Mouse (Mus musculus): ENCODE results near the gene Hps5. TPM values are rescaled to one million over a fixed set of nuclear protein-coding genes. Genes with fewer than 3 reads are reported as not detected.
"Not testable (repeated sequence)": the region's sequence is repeated elsewhere in the genome, so short reads cannot be mapped to it uniquely, and the experiment has no call there.

The Hps5 gene
- polyA plus RNA-seq, 1 experiment from 2014 or later: 25.7 TPM

- Histone ChIP-seq H3K36me3 (peaks cover 63% of the 10 kb centered on the region), H3K27ac (no peak overlapping the region), H3K4me1 (no peaks in the 10 kb centered on the region), H3K9me3 (no peaks in the 10 kb centered on the region), H3K4me3 (no peak overlapping the region), H3K27me3 (no peaks in the 10 kb centered on the region), H3K9ac (no peak overlapping the region), H3K4me2 (no peak overlapping the region)
- no peak for ATAC-seq (ENCODE audit: insufficient number of reproducible peaks, insufficient read depth, low FRiP score, low TSS enrichment, low read depth)
- 75% methylated on average over 11 of the region's 11 CpGs for WGBS
These were observed 34.6 kb downstream of the Hps5 start for GRCm38 (mm10) chr7:46761049-46761795.

GRCm38 (mm10) chr7:46751490-46751889 is 44.4 kb downstream of the Hps5 start, which contains the start of gene Saa2:
TSS of gene Saa2 (plus strand) at chr7:46751790.
- Histone ChIP-seq H3K9ac (no peak within 1 kb of the TSS), H3K27me3 (no peaks in the 10 kb centered on the region), H3K4me2 (no peak within 1 kb of the TSS), H3K4me3 (no peak within 1 kb of the TSS), H3K9me3 (no peaks in the 10 kb centered on the region), H3K27ac (no peak within 1 kb of the TSS), H3K36me3 (no peaks in the 10 kb centered on the region), H3K4me1 (no peaks in the 10 kb centered on the region; the same call in 1 of the 2 replicates)
- ATAC-seq (ENCODE audit: insufficient number of reproducible peaks, insufficient read depth, low FRiP score, low TSS enrichment, low read depth): no peak
- 59% methylated on average over 3 of the region's 3 CpGs for WGBS

GRCm38 (mm10) chr7:46748459-46748858 is 47.4 kb downstream of the Hps5 start:
- ATAC-seq (ENCODE audit: insufficient number of reproducible peaks, insufficient read depth, low FRiP score, low TSS enrichment, low read depth): no peak
- no peak overlapping the region for H3K4me3 ChIP-seq
- 45% methylated on average over 3 of the region's 3 CpGs for whole genome bisulfite sequencing

GRCm38 (mm10) chr7:46746381-46746780 is 49.5 kb downstream of the Hps5 start:
- Histone ChIP-seq H3K27me3 (no peaks in the 10 kb centered on the region), H3K4me2 (no peak overlapping the region), H3K4me1 (no peaks in the 10 kb centered on the region; the same call in 1 of the 2 replicates), H3K27ac (no peak overlapping the region), H3K9me3 (no peaks in the 10 kb centered on the region), H3K9ac (no peak overlapping the region), H3K4me3 (no peak overlapping the region), H3K36me3 (no peaks in the 10 kb centered on the region)
- ATAC-seq (ENCODE audit: insufficient number of reproducible peaks, insufficient read depth, low FRiP score, low TSS enrichment, low read depth): no peak
- 70% methylated on average over 7 of the region's 7 CpGs for WGBS

More at GRCm38 (mm10) chr7:46748459-46748858, 47.4 kb downstream of the Hps5 start:
- H3K9me3 ChIP-seq: no peaks in the 10 kb centered on the region
- H3K36me3 ChIP-seq: no peaks in the 10 kb centered on the region
- H3K4me2 ChIP-seq: no peak overlapping the region
- no peak overlapping the region for H3K27ac ChIP-seq
- H3K9ac ChIP-seq: no peak overlapping the region
- H3K27me3 ChIP-seq: no peaks in the 10 kb centered on the region
- H3K4me1 ChIP-seq: no peaks in the 10 kb centered on the region; the same call in 1 of the 2 replicates

- Histone ChIP-seq H3K9ac (no peak overlapping the region), H3K4me2 (no peak overlapping the region), H3K4me1 (no peaks in the 10 kb centered on the region; the same call in 1 of the 2 replicates), H3K4me3 (no peak overlapping the region), H3K9me3 (no peaks in the 10 kb centered on the region), H3K27me3 (no peaks in the 10 kb centered on the region), H3K36me3 (no peaks in the 10 kb centered on the region), H3K27ac (no peak overlapping the region)
- ATAC-seq (ENCODE audit: insufficient number of reproducible peaks, insufficient read depth, low FRiP score, low TSS enrichment, low read depth): no peak
- WGBS: 70% methylated on average over 3 of the region's 3 CpGs
These were observed 50.0 kb downstream of the Hps5 start for GRCm38 (mm10) chr7:46745816-46746215.

GRCm38 (mm10) chr7:46742880-46743279 is 53.0 kb downstream of the Hps5 start, which contains the start of gene Saa1:
TSS of gene Saa1 (minus strand) at chr7:46742980.
- not testable (repeated sequence) for H3K4me3 ChIP-seq; H3K4me2 ChIP-seq; H3K9ac ChIP-seq; H3K36me3 ChIP-seq; H3K4me1 ChIP-seq; ATAC-seq (ENCODE audit: insufficient number of reproducible peaks, insufficient read depth, low FRiP score, low TSS enrichment, low read depth); H3K9me3 ChIP-seq; H3K27me3 ChIP-seq; H3K27ac ChIP-seq
- 63% methylated on average over 3 of the region's 3 CpGs for WGBS

- not testable (repeated sequence) for H3K4me1 ChIP-seq; H3K27ac ChIP-seq; H3K4me3 ChIP-seq; H3K9ac ChIP-seq; H3K36me3 ChIP-seq; ATAC-seq (ENCODE audit: insufficient number of reproducible peaks, insufficient read depth, low FRiP score, low TSS enrichment, low read depth); H3K27me3 ChIP-seq; H3K9me3 ChIP-seq; H3K4me2 ChIP-seq
- 83% methylated on average over 5 of the region's 5 CpGs for WGBS
These were observed 55.8 kb downstream of the Hps5 start for GRCm38 (mm10) chr7:46740041-46740440.

- H3K36me3 ChIP-seq: no peaks in the 10 kb centered on the region
- no peak overlapping the region for H3K27ac ChIP-seq
- no peak overlapping the region for H3K4me3 ChIP-seq
- no peaks in the 10 kb centered on the region for H3K4me1 ChIP-seq
- no peaks in the 10 kb centered on the region for H3K27me3 ChIP-seq
- H3K9me3 ChIP-seq: no peaks in the 10 kb centered on the region
- no peak for ATAC-seq (ENCODE audit: insufficient number of reproducible peaks, insufficient read depth, low FRiP score, low TSS enrichment, low read depth)
- WGBS: 81% methylated on average over 12 of the region's 12 CpGs
- H3K9ac ChIP-seq: no peak overlapping the region
- H3K4me2 ChIP-seq: no peak overlapping the region
These were observed 57.1 kb downstream of the Hps5 start for GRCm38 (mm10) chr7:46738561-46739460.

- no peaks in the 10 kb centered on the region for H3K9me3 ChIP-seq
- WGBS: 77% methylated on average over 2 of the region's 2 CpGs
- H3K4me2 ChIP-seq: no peak overlapping the region
- H3K9ac ChIP-seq: no peak overlapping the region
- no peaks in the 10 kb centered on the region for H3K4me1 ChIP-seq
- H3K36me3 ChIP-seq: no peaks in the 10 kb centered on the region
- H3K27me3 ChIP-seq: no peaks in the 10 kb centered on the region
- no peak overlapping the region for H3K27ac ChIP-seq
- no peak overlapping the region for H3K4me3 ChIP-seq
- ATAC-seq (ENCODE audit: insufficient number of reproducible peaks, insufficient read depth, low FRiP score, low TSS enrichment, low read depth): no peak
These were observed 60.9 kb downstream of the Hps5 start for GRCm38 (mm10) chr7:46734983-46735382.

- WGBS: 85% methylated on average over 4 of the region's 4 CpGs
- no peak within 1 kb of the TSS for H3K4me3 ChIP-seq
- no peaks in the 10 kb centered on the region for H3K27me3 ChIP-seq
- no peaks in the 10 kb centered on the region for H3K4me1 ChIP-seq
- no peak within 1 kb of the TSS for H3K4me2 ChIP-seq
- no peaks in the 10 kb centered on the region for H3K9me3 ChIP-seq
- no peak for ATAC-seq (ENCODE audit: insufficient number of reproducible peaks, insufficient read depth, low FRiP score, low TSS enrichment, low read depth)
- no peaks in the 10 kb centered on the region for H3K36me3 ChIP-seq
- H3K27ac ChIP-seq: no peak within 1 kb of the TSS
- no peak within 1 kb of the TSS for H3K9ac ChIP-seq
These were observed 63.4 kb downstream of the Hps5 start, which contains the start of gene Saa4 for GRCm38 (mm10) chr7:46732458-46732857. TSS of gene Saa4 (minus strand) at chr7:46732603.

- Histone ChIP-seq H3K4me2 (no peak overlapping the region), H3K27ac (no peak overlapping the region), H3K9ac (no peak overlapping the region), H3K27me3 (0 out of 2 replicates have a peak, but pooled peaks cover 3% of the 10 kb centered on the region), H3K36me3 (no peaks in the 10 kb centered on the region), H3K4me3 (no peak overlapping the region), H3K9me3 (no peaks in the 10 kb centered on the region), H3K4me1 (no peaks in the 10 kb centered on the region)
- 78% methylated on average over 1 of the region's 1 CpGs for WGBS
- ATAC-seq (ENCODE audit: insufficient number of reproducible peaks, insufficient read depth, low FRiP score, low TSS enrichment, low read depth): no peak
These were observed 68.3 kb downstream of the Hps5 start for GRCm38 (mm10) chr7:46727584-46727983.

Data from embryonic facial prominence, embryonic 13.5 days (tissue).